Mouse (Mus musculus): ENCODE measurements around the gene Hist1h1c. TPM values are rescaled to one million over a fixed set of nuclear protein-coding genes. Genes with fewer than 3 reads are reported as not detected.

Gene Hist1h1c
- polyA plus RNA-seq (2016; fragmentation: Nextera tagmentation; extraction: Ambion mirVana) = 13.3 and 13.6 TPM in 2 replicates

DNA sequence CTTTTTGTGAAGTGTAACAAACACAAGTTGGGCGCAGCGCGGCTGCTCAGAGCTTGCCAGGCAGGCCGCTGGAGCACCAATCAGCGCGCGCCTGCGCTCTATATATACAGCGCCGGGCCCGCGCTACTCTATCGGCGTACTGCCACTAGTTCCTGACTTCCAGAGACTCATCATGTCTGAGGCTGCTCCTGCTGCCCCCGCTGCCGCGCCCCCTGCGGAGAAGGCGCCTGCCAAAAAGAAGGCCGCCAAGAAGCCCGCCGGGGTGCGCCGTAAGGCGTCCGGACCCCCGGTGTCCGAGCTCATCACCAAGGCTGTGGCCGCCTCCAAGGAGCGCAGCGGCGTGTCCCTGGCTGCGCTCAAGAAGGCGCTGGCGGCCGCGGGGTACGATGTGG is at the start of gene Hist1h1c:
Hist1h1c (plus strand) TSS at position 132 of the 392 bp plus-strand sequence.
- no peaks in the 10 kb centered on the region for H3K27me3 ChIP-seq (replicated peaks)
- peak within 1 kb of the TSS; percentile 73 for H3K9ac ChIP-seq
- under 1% methylated on average over 36 of the region's 38 CpGs for WGBS
- no peaks in the 10 kb centered on the region for H3K9me3 ChIP-seq
- no peaks in the 10 kb centered on the region for H3K36me3 ChIP-seq
- H3K4me2 ChIP-seq (replicated peaks) = peak within 1 kb of the TSS; percentile 97
- peaks cover 10% of the 10 kb centered on the region for H3K4me1 ChIP-seq
- peak within 1 kb of the TSS; percentile 48 for H3K4me3 ChIP-seq
- H3K27ac ChIP-seq = peak within 1 kb of the TSS; percentile 90
- peak; percentile 95 for ATAC-seq (ENCODE audit: low FRiP score, low read depth)

DNA sequence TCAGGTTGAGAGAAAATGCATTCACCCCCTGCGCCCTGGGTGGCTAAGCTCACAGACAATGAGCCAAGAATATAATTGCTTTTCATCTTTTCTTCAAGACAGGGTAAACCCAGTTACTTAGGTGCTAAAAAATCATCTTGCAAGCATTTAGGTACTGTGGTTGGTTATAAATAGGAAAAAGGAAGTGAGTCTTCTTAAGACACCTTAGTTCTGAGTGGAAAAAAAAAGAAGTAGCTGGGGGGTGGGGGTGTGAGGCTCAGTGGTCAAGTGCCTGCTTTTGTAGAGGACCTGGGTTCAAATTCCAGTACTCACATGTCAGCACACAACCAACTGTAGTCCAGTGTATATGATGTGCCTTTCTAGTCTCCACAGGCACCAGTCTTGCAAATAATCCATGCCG is 49.7 kb upstream of the Hist1h1c start:
- ATAC-seq (ENCODE audit: low FRiP score, low read depth) = no peak
- WGBS = 97% methylated on average over 2 of the region's 2 CpGs
- Histone ChIP-seq H3K4me1 (peaks cover 6% of the 10 kb centered on the region; the same call in 1 of the 2 replicates), H3K36me3 (no peaks in the 10 kb centered on the region), H3K27ac (no peak overlapping the region), H3K27me3 (replicated peaks) (no peaks in the 10 kb centered on the region), H3K4me2 (replicated peaks) (no peak overlapping the region), H3K4me3 (no peak overlapping the region), H3K9me3 (no peaks in the 10 kb centered on the region), H3K9ac (no peak overlapping the region)

DNA sequence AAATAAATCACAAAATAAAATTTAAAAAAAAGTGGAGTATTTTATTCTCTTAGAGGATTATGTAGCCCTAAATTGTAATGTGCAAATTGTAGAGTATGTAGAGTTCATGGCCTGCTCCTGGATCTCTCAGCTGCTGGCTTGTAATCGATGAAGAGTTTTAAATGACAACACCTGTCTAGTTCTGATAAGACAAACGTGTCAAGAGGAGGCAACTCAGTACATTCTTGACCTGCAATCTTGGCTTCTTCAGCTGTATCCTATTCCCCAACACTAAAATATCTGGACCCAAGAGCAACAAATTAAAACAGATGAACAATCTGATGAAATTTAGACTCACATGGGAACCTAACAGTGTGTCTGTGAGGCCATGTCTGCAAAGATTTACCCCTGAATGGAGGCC is 49.1 kb upstream of the Hist1h1c start:
- H3K9me3 ChIP-seq = no peaks in the 10 kb centered on the region
- H3K4me3 ChIP-seq = no peak overlapping the region
- WGBS = 85% methylated on average over 2 of the region's 2 CpGs
- no peak for ATAC-seq (ENCODE audit: low FRiP score, low read depth)
- H3K27me3 ChIP-seq (replicated peaks) = no peaks in the 10 kb centered on the region
- H3K9ac ChIP-seq = no peak overlapping the region
- H3K27ac ChIP-seq = no peak overlapping the region
- no peaks in the 10 kb centered on the region for H3K36me3 ChIP-seq
- H3K4me2 ChIP-seq (replicated peaks) = no peak overlapping the region
- peaks cover 6% of the 10 kb centered on the region; the same call in 1 of the 2 replicates for H3K4me1 ChIP-seq

DNA sequence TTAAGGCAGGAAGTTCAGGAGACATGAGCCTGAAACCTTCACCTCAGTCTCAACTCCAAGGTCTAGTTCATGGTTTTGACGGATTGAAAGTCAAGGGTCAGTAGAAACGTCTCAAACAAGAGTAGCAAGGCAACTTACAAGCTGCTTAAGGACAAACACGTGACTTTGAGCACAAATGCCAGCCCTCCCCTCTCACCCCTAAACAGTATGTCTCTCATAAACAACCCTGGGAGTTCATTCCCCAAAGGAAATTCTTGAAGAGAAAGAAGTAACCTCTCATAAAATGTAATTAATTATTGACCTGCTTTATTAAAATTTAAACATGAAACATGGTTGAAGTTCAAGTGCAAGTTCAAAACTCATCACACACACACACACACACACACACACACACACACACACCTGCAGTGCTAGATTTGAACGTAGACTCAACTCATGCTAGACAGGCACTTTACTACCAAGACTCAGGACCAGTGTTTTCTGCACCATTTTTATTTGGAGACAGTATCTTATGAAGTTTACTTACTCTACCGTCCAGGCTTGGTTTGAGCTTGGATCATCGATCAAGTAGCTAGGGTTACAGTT is 44.7 kb upstream of the Hist1h1c start:
- no peak overlapping the region for H3K27ac ChIP-seq
- H3K4me3 ChIP-seq = no peak overlapping the region
- H3K9me3 ChIP-seq = no peaks in the 10 kb centered on the region
- peaks cover 6% of the 10 kb centered on the region; the same call in 1 of the 2 replicates for H3K4me1 ChIP-seq
- ATAC-seq (ENCODE audit: low FRiP score, low read depth) = no peak
- no peak overlapping the region for H3K9ac ChIP-seq
- H3K27me3 ChIP-seq (replicated peaks) = no peaks in the 10 kb centered on the region
- H3K4me2 ChIP-seq (replicated peaks) = no peak overlapping the region
- no peaks in the 10 kb centered on the region for H3K36me3 ChIP-seq
- 86% methylated on average over 6 of the region's 6 CpGs for WGBS

DNA sequence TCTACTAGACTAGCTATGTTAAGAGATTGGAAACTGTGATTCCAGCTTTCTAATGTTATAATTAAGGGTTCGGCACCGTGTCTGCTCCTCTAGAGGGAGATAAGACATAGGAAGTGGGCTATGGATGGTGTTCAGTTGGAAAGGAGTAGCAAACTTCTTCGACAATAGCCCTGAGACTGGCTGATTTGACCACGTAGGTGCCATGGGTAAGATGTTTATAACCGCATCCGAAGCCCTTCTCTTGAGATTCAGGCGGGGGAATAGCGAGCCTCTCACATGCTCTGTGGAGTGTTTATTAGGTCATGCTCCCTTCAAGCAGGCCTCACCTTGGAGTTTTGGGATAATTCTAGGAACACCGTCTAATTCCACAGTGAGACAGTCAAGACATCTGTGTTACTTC is 43.7 kb upstream of the Hist1h1c start:
- Histone ChIP-seq H3K9ac (no peak overlapping the region), H3K27ac (no peak overlapping the region), H3K9me3 (no peaks in the 10 kb centered on the region), H3K36me3 (no peaks in the 10 kb centered on the region), H3K27me3 (replicated peaks) (no peaks in the 10 kb centered on the region), H3K4me1 (peaks cover 6% of the 10 kb centered on the region; the same call in 1 of the 2 replicates), H3K4me2 (replicated peaks) (no peak overlapping the region), H3K4me3 (no peak overlapping the region)
- 95% methylated on average over 9 of the region's 9 CpGs for WGBS
- ATAC-seq (ENCODE audit: low FRiP score, low read depth) = no peak

DNA sequence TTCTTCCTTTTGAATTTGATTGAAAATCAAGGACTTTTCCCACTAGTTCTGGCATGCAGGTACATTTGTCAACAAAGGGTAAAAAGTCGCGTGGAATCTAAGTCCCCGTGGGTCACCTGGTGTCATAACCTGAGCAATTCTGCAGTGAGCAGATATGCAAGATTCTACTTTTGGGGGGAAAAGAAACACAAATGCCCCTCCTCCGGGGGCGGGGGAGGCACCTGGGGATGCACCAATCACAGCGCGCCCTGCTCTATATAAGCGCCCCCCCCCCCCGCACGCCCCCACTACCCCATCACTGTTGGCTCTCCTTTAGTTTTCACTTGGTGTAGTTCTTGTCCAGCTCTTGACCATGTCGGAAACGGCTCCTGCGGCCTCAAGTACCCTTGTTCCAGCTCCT is 43.1 kb upstream of the Hist1h1c start, which contains the start of gene Hist1h1t:
Hist1h1t (plus strand) TSS at position 301 of the 400 bp plus-strand sequence.
- peak within 1 kb of the TSS; percentile 22 for H3K4me2 ChIP-seq (replicated peaks)
- H3K27me3 ChIP-seq (replicated peaks) = no peaks in the 10 kb centered on the region
- no peaks in the 10 kb centered on the region for H3K36me3 ChIP-seq
- no peak for ATAC-seq (ENCODE audit: low FRiP score, low read depth)
- peaks cover 6% of the 10 kb centered on the region; the same call in 1 of the 2 replicates for H3K4me1 ChIP-seq
- WGBS = 50% methylated on average over 13 of the region's 13 CpGs
- H3K9me3 ChIP-seq = no peaks in the 10 kb centered on the region
- no peak within 1 kb of the TSS for H3K4me3 ChIP-seq
- H3K9ac ChIP-seq = no peak within 1 kb of the TSS
- H3K27ac ChIP-seq = no peak within 1 kb of the TSS

DNA sequence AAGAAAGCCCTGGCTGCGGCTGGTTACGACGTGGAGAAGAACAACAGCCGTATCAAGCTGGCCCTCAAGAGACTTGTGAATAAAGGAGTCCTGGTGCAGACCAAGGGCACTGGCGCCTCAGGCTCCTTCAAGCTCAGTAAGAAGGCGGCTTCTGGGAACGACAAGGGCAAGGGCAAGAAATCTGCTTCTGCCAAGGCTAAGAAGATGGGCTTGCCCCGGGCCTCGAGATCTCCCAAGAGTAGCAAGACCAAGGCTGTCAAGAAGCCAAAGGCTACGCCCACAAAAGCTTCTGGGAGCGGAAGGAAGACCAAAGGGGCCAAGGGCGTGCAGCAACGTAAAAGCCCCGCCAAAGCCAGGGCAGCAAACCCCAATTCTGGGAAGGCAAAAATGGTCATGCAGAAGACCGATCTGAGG is 42.5 kb upstream of the Hist1h1c start:
- Histone ChIP-seq H3K9me3 (no peaks in the 10 kb centered on the region), H3K36me3 (no peaks in the 10 kb centered on the region), H3K27ac (no peak overlapping the region), H3K4me1 (peaks cover 6% of the 10 kb centered on the region; the same call in 1 of the 2 replicates), H3K9ac (no peak overlapping the region), H3K4me2 (replicated peaks) (peak overlapping the region; percentile 22), H3K4me3 (no peak overlapping the region), H3K27me3 (replicated peaks) (no peaks in the 10 kb centered on the region)
- 54% methylated on average over 15 of the region's 15 CpGs for WGBS
- no peak for ATAC-seq (ENCODE audit: low FRiP score, low read depth)

DNA sequence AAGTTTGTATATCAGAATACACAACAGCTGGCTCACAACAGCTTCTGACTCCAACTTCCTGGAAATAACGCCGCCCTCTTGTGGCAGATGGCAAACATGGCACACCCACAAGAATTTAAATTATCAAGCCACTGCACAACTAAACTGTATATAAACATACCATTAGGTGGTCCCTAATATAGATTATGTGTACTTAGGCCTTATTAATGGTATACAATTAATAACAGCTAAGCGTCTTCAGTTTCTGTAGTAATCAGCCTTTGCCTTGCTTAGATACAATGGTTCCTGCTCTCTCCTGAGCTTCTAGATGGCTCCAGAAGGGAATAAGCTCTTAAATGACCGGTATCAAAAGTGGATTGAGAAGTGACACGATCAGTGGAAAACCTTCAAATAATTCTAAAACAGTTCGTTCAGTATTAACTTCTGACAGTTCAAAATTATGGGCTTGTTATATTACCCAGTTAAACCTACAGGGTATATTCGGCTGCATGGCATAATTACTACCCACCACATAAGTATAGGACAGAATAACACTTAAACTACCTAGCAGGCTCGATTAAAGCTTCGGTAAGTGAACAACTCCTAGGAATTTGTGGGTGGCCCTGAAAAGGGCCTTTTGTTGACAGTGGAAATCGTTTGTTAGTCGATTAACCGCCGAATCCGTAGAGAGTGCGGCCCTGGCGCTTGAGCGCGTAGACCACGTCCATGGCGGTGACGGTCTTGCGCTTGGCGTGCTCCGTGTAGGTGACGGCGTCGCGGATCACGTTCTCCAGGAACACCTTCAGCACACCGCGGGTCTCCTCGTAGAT is 40.9 kb upstream of the Hist1h1c start:
- peak overlapping the region; percentile 77 for H3K4me2 ChIP-seq (replicated peaks)
- H3K9ac ChIP-seq = peak overlapping the region; percentile 54
- peak overlapping the region; percentile 41 for H3K4me3 ChIP-seq
- H3K27ac ChIP-seq = peak overlapping the region; percentile 70
- peak; percentile 82 for ATAC-seq (ENCODE audit: low FRiP score, low read depth)
- WGBS = under 1% methylated on average over 24 of the region's 32 CpGs
- peaks cover 6% of the 10 kb centered on the region; the same call in 1 of the 2 replicates for H3K4me1 ChIP-seq
- H3K36me3 ChIP-seq = no peaks in the 10 kb centered on the region
- H3K9me3 ChIP-seq = no peaks in the 10 kb centered on the region
- H3K27me3 ChIP-seq (replicated peaks) = no peaks in the 10 kb centered on the region

DNA sequence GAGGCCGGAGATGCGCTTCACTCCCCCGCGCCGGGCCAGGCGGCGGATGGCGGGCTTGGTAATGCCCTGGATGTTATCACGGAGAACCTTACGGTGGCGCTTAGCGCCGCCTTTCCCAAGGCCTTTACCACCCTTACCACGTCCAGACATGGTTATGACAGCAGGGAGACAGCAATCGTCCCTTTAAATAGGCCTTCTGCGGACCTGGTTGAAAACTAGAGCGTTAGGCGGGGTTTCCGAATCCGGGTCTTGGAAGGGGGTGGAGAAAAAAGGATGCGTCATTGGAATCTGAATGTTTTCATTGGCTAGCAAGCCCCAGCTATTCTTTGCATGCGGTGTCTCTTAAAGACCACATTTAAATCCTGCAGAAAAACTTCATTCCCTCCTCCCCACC is 40.3 kb upstream of the Hist1h1c start, which contains the start of gene Hist1h4c:
Hist1h4c (minus strand) TSS at position 155 of the 394 bp plus-strand sequence.
- ATAC-seq (ENCODE audit: low FRiP score, low read depth) = peak; percentile 95
- Histone ChIP-seq H3K9ac (peak within 1 kb of the TSS; percentile 54), H3K4me2 (replicated peaks) (peak within 1 kb of the TSS; percentile 77), H3K36me3 (no peaks in the 10 kb centered on the region), H3K9me3 (no peaks in the 10 kb centered on the region), H3K4me3 (peak within 1 kb of the TSS; percentile 41), H3K27ac (peak within 1 kb of the TSS; percentile 70), H3K27me3 (replicated peaks) (no peaks in the 10 kb centered on the region), H3K4me1 (peaks cover 6% of the 10 kb centered on the region; the same call in 1 of the 2 replicates)
- under 1% methylated on average over 20 of the region's 22 CpGs for WGBS

DNA sequence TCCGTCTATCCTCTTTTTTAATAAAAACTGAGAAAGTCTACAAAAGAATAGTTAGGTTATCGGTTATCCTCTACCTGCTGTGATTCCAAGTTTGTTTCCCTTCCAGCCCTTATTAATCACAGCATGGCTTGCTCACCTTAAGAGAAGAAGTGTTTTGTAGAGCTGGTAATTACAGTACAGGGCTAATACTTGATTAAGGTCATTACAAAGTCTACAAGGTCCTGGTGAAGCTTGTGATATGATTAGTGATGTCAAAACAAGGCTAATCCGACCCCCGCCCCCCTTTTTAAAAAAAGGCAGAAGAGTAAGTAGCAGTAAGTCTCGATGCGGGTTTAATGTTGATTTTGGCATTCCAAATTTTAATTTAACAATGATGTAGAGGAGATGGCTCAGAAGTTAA is 39.6 kb upstream of the Hist1h1c start:
- H3K4me1 ChIP-seq = peaks cover 6% of the 10 kb centered on the region; the same call in 1 of the 2 replicates
- no peak overlapping the region for H3K4me3 ChIP-seq
- ATAC-seq (ENCODE audit: low FRiP score, low read depth) = no peak
- H3K4me2 ChIP-seq (replicated peaks) = peak overlapping the region; percentile 77
- H3K27me3 ChIP-seq (replicated peaks) = no peaks in the 10 kb centered on the region
- H3K36me3 ChIP-seq = no peaks in the 10 kb centered on the region
- 0 out of 2 replicates have a peak overlapping the region, but pooled peaks have one; percentile 23 for H3K27ac ChIP-seq
- WGBS = 78% methylated on average over 6 of the region's 6 CpGs
- no peak overlapping the region for H3K9ac ChIP-seq
- no peaks in the 10 kb centered on the region for H3K9me3 ChIP-seq

DNA sequence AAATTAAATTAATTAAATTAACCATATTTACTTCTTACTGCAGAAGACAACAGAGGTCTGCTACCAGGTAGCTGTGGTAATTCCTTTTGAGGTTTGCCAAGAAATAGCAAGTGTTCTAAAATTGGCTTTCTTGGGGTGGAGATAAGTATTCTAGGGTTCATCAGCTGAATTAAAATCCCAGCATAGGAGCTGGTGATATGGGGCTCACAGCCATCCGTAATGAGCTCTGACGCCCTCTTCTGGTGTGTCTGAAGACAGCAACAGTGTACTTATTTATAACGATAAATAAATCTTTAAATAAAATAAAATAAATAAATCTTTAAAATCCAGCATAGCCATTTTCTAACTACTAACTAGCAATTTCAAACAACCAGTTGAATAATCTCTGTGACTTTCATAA is 38.8 kb upstream of the Hist1h1c start:
- WGBS = 74% methylated on average over 3 of the region's 3 CpGs

DNA sequence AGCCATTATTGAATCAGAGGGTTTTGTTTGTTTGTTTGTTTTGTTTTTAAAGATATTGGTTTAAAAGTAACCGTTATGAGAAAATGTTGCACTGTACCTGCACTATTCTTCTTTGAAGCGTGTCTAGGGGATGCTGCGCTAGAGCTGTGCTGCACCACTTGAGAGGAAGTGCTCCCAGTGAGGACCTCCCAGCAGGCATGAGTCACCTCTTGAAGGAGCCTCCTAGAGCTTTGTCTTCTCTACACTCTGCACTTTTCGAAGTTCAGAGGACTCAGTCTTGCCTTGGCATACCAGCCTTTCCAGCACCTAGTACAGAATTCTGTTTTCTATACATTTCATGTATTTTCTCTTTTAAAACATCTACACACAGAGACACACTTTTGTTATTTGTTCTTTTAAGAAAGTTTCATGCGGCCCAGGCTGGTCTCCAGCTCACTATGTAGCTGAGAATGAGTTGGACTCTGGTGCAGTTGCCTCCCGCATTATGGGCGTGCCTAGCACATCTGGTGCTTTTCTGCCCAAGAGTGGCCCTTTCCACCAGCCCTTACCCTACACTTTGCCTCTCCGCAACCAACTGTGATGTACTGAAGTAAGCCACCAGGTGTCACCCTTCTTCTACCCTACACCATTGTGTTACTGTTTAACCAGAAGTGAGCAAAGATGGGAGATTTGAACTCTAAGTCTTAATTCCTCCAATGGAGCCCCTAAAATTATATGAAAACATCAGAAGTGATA is 37.7 kb upstream of the Hist1h1c start:
- Histone ChIP-seq H3K4me1 (peaks cover 3% of the 10 kb centered on the region; the same call in 1 of the 2 replicates), H3K36me3 (no peaks in the 10 kb centered on the region), H3K9me3 (no peaks in the 10 kb centered on the region), H3K9ac (no peak overlapping the region), H3K4me2 (replicated peaks) (no peak overlapping the region), H3K27ac (no peak overlapping the region), H3K27me3 (replicated peaks) (no peaks in the 10 kb centered on the region), H3K4me3 (no peak overlapping the region)
- peak; percentile 52 for ATAC-seq (ENCODE audit: low FRiP score, low read depth)
- WGBS = 30% methylated on average over 8 of the region's 8 CpGs

More for the DNA sequence above, 38.8 kb upstream of the Hist1h1c start:
- no peaks in the 10 kb centered on the region for H3K27me3 ChIP-seq (replicated peaks)
- H3K36me3 ChIP-seq = no peaks in the 10 kb centered on the region
- ATAC-seq (ENCODE audit: low FRiP score, low read depth) = no peak
- no peak overlapping the region for H3K27ac ChIP-seq
- no peaks in the 10 kb centered on the region for H3K9me3 ChIP-seq
- no peak overlapping the region for H3K9ac ChIP-seq
- peaks cover 6% of the 10 kb centered on the region; the same call in 1 of the 2 replicates for H3K4me1 ChIP-seq
- no peak overlapping the region for H3K4me3 ChIP-seq
- H3K4me2 ChIP-seq (replicated peaks) = no peak overlapping the region

All from neural tube, embryonic 12.5 days (tissue).